Mouse (Mus musculus) liver, embryonic 13.5 days (tissue): ENCODE results near the gene Rpp38. TPM values are rescaled to one million over a fixed set of nuclear protein-coding genes. Genes with fewer than 3 reads are reported as not detected.

Experiments used
- ATAC-seq: fragments of 200-750 bp; cut with Nextera tagmentation; 2 replicates; pipeline ENCODE4 v1.8.0; 2017; ENCODE audit warnings: low read depth, mild to moderate bottlenecking, moderate number of reproducible peaks, moderate library complexity
- DNase-seq: peaks from one replicate; pipeline ENCODE4 v3.0.0; 2022
- H3K27ac ChIP-seq: fragments of 300-500 bp; sonication (generic); 2 replicates; pipeline ENCODE4 v1.5.1; 2015; ENCODE audit warnings: moderate library complexity, mild to moderate bottlenecking, inconsistent platforms
- H3K27me3 ChIP-seq: fragments of 300-500 bp; sonication (generic); 2 replicates; pipeline ENCODE4 v1.6.1; 2015; ENCODE audit warnings: mild to moderate bottlenecking, inconsistent platforms
- H3K36me3 ChIP-seq: fragments of 300-500 bp; sonication (generic); 2 replicates; pipeline ENCODE4 v1.6.1; 2015; ENCODE audit warnings: mild to moderate bottlenecking, inconsistent platforms
- H3K4me1 ChIP-seq: fragments of 300-500 bp; sonication (generic); replicated peaks from 2 replicates; pipeline ENCODE4 v1.6.1; 2015; ENCODE audit warnings: inconsistent platforms
- H3K4me2 ChIP-seq: fragments of 300-500 bp; sonication (generic); 2 replicates; pipeline ENCODE4 v1.6.1; 2015; ENCODE audit warnings: inconsistent platforms, mild to moderate bottlenecking, moderate library complexity
- H3K4me3 ChIP-seq: fragments of 300-500 bp; sonication (generic); replicated peaks from 2 replicates; pipeline ENCODE4 v1.5.1; 2015; ENCODE audit warnings: mild to moderate bottlenecking, inconsistent platforms
- H3K9ac ChIP-seq: fragments of 300-500 bp; sonication (generic); 2 replicates; pipeline ENCODE4 v1.6.1; 2015; ENCODE audit warnings: mild to moderate bottlenecking, inconsistent platforms
- H3K9me3 ChIP-seq: fragments of 300-500 bp; sonication (generic); replicated peaks from 2 replicates; pipeline ENCODE4 v1.6.1; 2016; ENCODE audit warnings: inconsistent platforms
- WGBS: fragments of 180-500 bp; shearing (Covaris S2); methylation state at CpG from one replicate; pipeline ENCODE4 v1.1.7; 2015; ENCODE audit not compliant: insufficient replicate concordance; 5-methylcytosine and 5-hydroxymethylcytosine counted together
- polyA plus RNA-seq: library from polyadenylated mRNA; unstranded; fragments of >200 nt; fragmentation: Nextera tagmentation; extraction: Ambion mirVana; gene quantifications from 2 replicates; pipeline ENCODE4 v1.2.1, GENCODE M21; 2015

Gene Rpp38
- 15.6 and 19.1 TPM in 2 replicates for polyA plus RNA-seq

- DNase-seq (peak; percentile 98), ATAC-seq (peak; percentile 94)
- peaks cover 23% of the 10 kb centered on the region for H3K36me3 ChIP-seq
- H3K9ac ChIP-seq: peak within 1 kb of the TSS; percentile 83
- H3K27me3 ChIP-seq: 0 out of 2 replicates have a peak, but pooled peaks cover 2% of the 10 kb centered on the region
- peaks cover 32% of the 10 kb centered on the region for H3K4me1 ChIP-seq
- H3K27ac ChIP-seq: peak within 1 kb of the TSS; percentile 68
- no peaks in the 10 kb centered on the region for H3K9me3 ChIP-seq
- H3K4me3 ChIP-seq: peak within 1 kb of the TSS; percentile 74
- under 1% methylated on average over 45 of the region's 45 CpGs for WGBS
- H3K4me2 ChIP-seq: peak within 1 kb of the TSS; percentile 94
These were observed at the start of gene Rpp38 for GRCm38 (mm10) chr2:3332484-3333242. Rpp38 (minus strand) TSS chr2:3332643.

GRCm38 (mm10) chr2:3365127-3365526 is 32.7 kb upstream of the Rpp38 start:
- Histone ChIP-seq H3K4me2 (no peak overlapping the region), H3K27me3 (no peaks in the 10 kb centered on the region), H3K4me3 (no peak overlapping the region), H3K4me1 (no peaks in the 10 kb centered on the region), H3K9me3 (no peaks in the 10 kb centered on the region), H3K9ac (no peak overlapping the region), H3K27ac (no peak overlapping the region), H3K36me3 (no peaks in the 10 kb centered on the region)
- ATAC-seq: no peak
- DNase-seq: no peak
- WGBS: 60% methylated on average over 4 of the region's 4 CpGs

- Histone ChIP-seq H3K27me3 (no peaks in the 10 kb centered on the region), H3K9ac (no peak overlapping the region), H3K9me3 (no peaks in the 10 kb centered on the region), H3K4me3 (no peak overlapping the region), H3K4me2 (no peak overlapping the region), H3K36me3 (no peaks in the 10 kb centered on the region), H3K27ac (no peak overlapping the region), H3K4me1 (no peaks in the 10 kb centered on the region)
- ATAC-seq (no peak), DNase-seq (no peak)
- WGBS: 46% methylated on average over 3 of the region's 3 CpGs
These were observed 28.6 kb upstream of the Rpp38 start for GRCm38 (mm10) chr2:3361067-3361466.

GRCm38 (mm10) chr2:3357887-3358286 is 25.4 kb upstream of the Rpp38 start:
- no peaks in the 10 kb centered on the region for H3K4me1 ChIP-seq
- no peaks in the 10 kb centered on the region for H3K36me3 ChIP-seq
- H3K4me2 ChIP-seq: no peak overlapping the region
- no peaks in the 10 kb centered on the region for H3K9me3 ChIP-seq
- no peaks in the 10 kb centered on the region for H3K27me3 ChIP-seq
- H3K9ac ChIP-seq: no peak overlapping the region
- no peak for ATAC-seq
- 39% methylated on average over 3 of the region's 3 CpGs for WGBS
- no peak overlapping the region for H3K27ac ChIP-seq
- no peak for DNase-seq
- no peak overlapping the region for H3K4me3 ChIP-seq

GRCm38 (mm10) chr2:3356311-3356710 is 23.9 kb upstream of the Rpp38 start:
- 64% methylated on average over 3 of the region's 3 CpGs for WGBS
- Histone ChIP-seq H3K9ac (no peak overlapping the region), H3K36me3 (no peaks in the 10 kb centered on the region), H3K27ac (no peak overlapping the region), H3K4me1 (no peaks in the 10 kb centered on the region), H3K9me3 (no peaks in the 10 kb centered on the region), H3K4me2 (no peak overlapping the region), H3K27me3 (no peaks in the 10 kb centered on the region), H3K4me3 (no peak overlapping the region)
- no peak for DNase-seq
- no peak for ATAC-seq

GRCm38 (mm10) chr2:3355793-3356192 is 23.4 kb upstream of the Rpp38 start:
- no peaks in the 10 kb centered on the region for H3K36me3 ChIP-seq
- ATAC-seq (no peak), DNase-seq (no peak)
- no peak overlapping the region for H3K4me2 ChIP-seq
- no peak overlapping the region for H3K9ac ChIP-seq
- H3K4me3 ChIP-seq: no peak overlapping the region
- no peaks in the 10 kb centered on the region for H3K4me1 ChIP-seq
- H3K9me3 ChIP-seq: no peaks in the 10 kb centered on the region
- H3K27me3 ChIP-seq: no peaks in the 10 kb centered on the region
- WGBS: 64% methylated on average over 8 of the region's 8 CpGs
- H3K27ac ChIP-seq: no peak overlapping the region

- Histone ChIP-seq H3K4me2 (no peak overlapping the region), H3K9ac (no peak overlapping the region), H3K4me1 (no peaks in the 10 kb centered on the region), H3K27me3 (0 out of 2 replicates have a peak, but pooled peaks cover 2% of the 10 kb centered on the region), H3K4me3 (no peak overlapping the region), H3K27ac (no peak overlapping the region), H3K36me3 (no peaks in the 10 kb centered on the region), H3K9me3 (no peaks in the 10 kb centered on the region)
- no peak for DNase-seq
- no peak for ATAC-seq
These were observed 20.7 kb upstream of the Rpp38 start for GRCm38 (mm10) chr2:3353160-3353559.

- WGBS: 10% methylated on average over 3 of the region's 3 CpGs
These were observed 16.5 kb upstream of the Rpp38 start for GRCm38 (mm10) chr2:3348919-3349318.

GRCm38 (mm10) chr2:3348422-3348821 is 16.0 kb upstream of the Rpp38 start:
- no peak for ATAC-seq
- Histone ChIP-seq H3K27me3 (peaks cover 9% of the 10 kb centered on the region; the same call in 1 of the 2 replicates), H3K4me2 (no peak overlapping the region), H3K9ac (no peak overlapping the region), H3K36me3 (no peaks in the 10 kb centered on the region), H3K4me3 (no peak overlapping the region), H3K27ac (no peak overlapping the region), H3K9me3 (no peaks in the 10 kb centered on the region), H3K4me1 (no peaks in the 10 kb centered on the region)
- DNase-seq: no peak
- WGBS: 61% methylated on average over 4 of the region's 4 CpGs

More at GRCm38 (mm10) chr2:3348919-3349318, 16.5 kb upstream of the Rpp38 start:
- no peaks in the 10 kb centered on the region for H3K36me3 ChIP-seq
- H3K27me3 ChIP-seq: 0 out of 2 replicates have a peak, but pooled peaks cover 4% of the 10 kb centered on the region
- no peak for DNase-seq
- H3K4me2 ChIP-seq: no peak overlapping the region
- ATAC-seq: no peak
- no peak overlapping the region for H3K4me3 ChIP-seq
- H3K9me3 ChIP-seq: no peaks in the 10 kb centered on the region
- H3K4me1 ChIP-seq: no peaks in the 10 kb centered on the region
- no peak overlapping the region for H3K27ac ChIP-seq
- no peak overlapping the region for H3K9ac ChIP-seq

GRCm38 (mm10) chr2:3335611-3336301 is 3.3 kb upstream of the Rpp38 start, which contains the start of gene Acbd7:
Acbd7 (plus strand) TSS chr2:3336168.
- Histone ChIP-seq H3K4me2 (peak within 1 kb of the TSS; percentile 83), H3K9me3 (no peaks in the 10 kb centered on the region), H3K4me3 (peak within 1 kb of the TSS; percentile 54), H3K9ac (peak within 1 kb of the TSS; percentile 63), H3K27me3 (0 out of 2 replicates have a peak, but pooled peaks cover 2% of the 10 kb centered on the region), H3K36me3 (no peaks in the 10 kb centered on the region), H3K4me1 (peaks cover 23% of the 10 kb centered on the region), H3K27ac (peak within 1 kb of the TSS; percentile 34; the same call in 1 of the 2 replicates)
- DNase-seq (peak; percentile 75), ATAC-seq (peak; percentile 63)
- 4% methylated on average over 20 of the region's 20 CpGs for WGBS

GRCm38 (mm10) chr2:3333761-3334160 is 1.3 kb upstream of the Rpp38 start:
- 73% methylated on average over 12 of the region's 12 CpGs for WGBS
- no peak overlapping the region for H3K27ac ChIP-seq
- no peaks in the 10 kb centered on the region for H3K9me3 ChIP-seq
- no peak overlapping the region for H3K4me2 ChIP-seq
- DNase-seq (no peak), ATAC-seq (no peak)
- H3K27me3 ChIP-seq: 0 out of 2 replicates have a peak, but pooled peaks cover 2% of the 10 kb centered on the region
- H3K36me3 ChIP-seq: peaks cover 13% of the 10 kb centered on the region
- no peak overlapping the region for H3K4me3 ChIP-seq
- no peak overlapping the region for H3K9ac ChIP-seq
- H3K4me1 ChIP-seq: peaks cover 32% of the 10 kb centered on the region
